ENCODE assay signal across 20 mouse cellular contexts in the genomic region with DNA sequence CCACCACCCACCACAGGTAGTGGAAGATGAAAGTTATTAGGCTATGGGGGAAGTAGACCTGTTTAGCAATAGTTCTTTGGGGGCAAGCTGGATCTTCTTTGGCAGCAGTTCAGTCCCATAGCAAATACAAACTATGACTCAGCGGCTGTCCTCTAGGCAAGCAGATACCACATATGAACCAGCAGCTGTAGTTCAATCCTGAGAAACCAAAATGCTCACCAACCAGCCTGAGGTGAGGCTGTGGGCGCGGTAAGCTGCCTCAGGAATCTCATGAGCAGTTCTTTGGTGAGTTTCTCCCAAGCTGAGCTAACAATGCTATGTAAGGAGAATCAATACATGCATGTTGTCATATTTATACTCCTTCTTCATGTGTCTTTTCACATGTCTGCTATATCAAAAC. TPM values are rescaled to one million over a fixed set of nuclear protein-coding genes. Genes with fewer than 3 reads are reported as not detected.
DNase-seq lines count a peak whose midpoint lies in the region; ATAC-seq and TF ChIP-seq lines count a peak whose summit lies in the region.
"Had no signal": no experiment of that assay in that cellular context is flagged by ENCODE, and none has a peak within 500 bp of the region (broad histone marks: within the 10 kb centered on the region; RNA-seq: fewer than 3 reads in every experiment).

No protein-coding gene starts in this region.

- 73% methylated on average over 3 of the region's 3 CpGs for WGBS in liver, postnatal 0 days (ENCODE audit: insufficient replicate concordance)
- WGBS in liver, embryonic 11.5 days = 81% methylated on average over 3 of the region's 3 CpGs

- H3K27me3 ChIP-seq in liver, postnatal 0 days (ENCODE audit: insufficient read depth, low read length) = no peaks in the 10 kb centered on the region
- H3K27me3 ChIP-seq in liver, embryonic 11.5 days (replicated peaks; ENCODE audit: control insufficient read depth, insufficient read depth, low read length) = no peaks in the 10 kb centered on the region
- H3K27me3 ChIP-seq: embryonic facial prominence, embryonic 12.5 days; forebrain, embryonic 13.5 days; forebrain, embryonic 15.5 days had no signal

- no peak overlapping the region for H3K4me2 ChIP-seq in liver, postnatal 0 days (ENCODE audit: low read depth, low read length)
- no peak overlapping the region for H3K4me2 ChIP-seq in liver, embryonic 11.5 days
- H3K4me2 ChIP-seq: embryonic facial prominence, embryonic 12.5 days; forebrain, embryonic 13.5 days; forebrain, embryonic 15.5 days had no signal

- no peak for TF ChIP-seq EP300 in liver, postnatal 0 days (IDR thresholded peaks at IDR 0.05; ENCODE audit: low read depth)

- no peak for TF ChIP-seq CTCF in liver, postnatal 0 days (IDR thresholded peaks at IDR 0.05; ENCODE audit: low read depth)

- H3K4me3 ChIP-seq in liver, postnatal 0 days (ENCODE audit: low read depth, low read length) = no peak overlapping the region
- H3K4me3 ChIP-seq in liver, embryonic 11.5 days (ENCODE audit: low read depth, low read length) = no peak overlapping the region
- H3K4me3 ChIP-seq: embryonic facial prominence, embryonic 10.5 days; embryonic facial prominence, embryonic 12.5 days; forebrain, embryonic 13.5 days; forebrain, embryonic 15.5 days had no signal

- peak; percentile 75 for DNase-seq in heart, adult 11 months
- DNase-seq in heart, postnatal 36 days = no peak
- no peak for DNase-seq in liver, postnatal 0 days
- DNase-seq in liver, embryonic 11.5 days (ENCODE audit: low spot score) = no peak
- peak; percentile 34 for DNase-seq in 416B (ENCODE audit: low read depth)
- no peak for DNase-seq in testis, postnatal 10 days (ENCODE audit: low spot score)
- no peak for DNase-seq in adrenal gland, adult 8-10 months
- DNase-seq: adrenal gland, adult 2 months; adrenal gland, postnatal 14 days; adrenal gland, postnatal 36 days; cerebellum, adult 11-12 months; cerebellum, adult 2 months; cerebellum, adult 9-10 months; cerebellum, postnatal 10 days; cerebellum, postnatal 25 days; forebrain, postnatal 0 days had no signal

- ATAC-seq in liver, postnatal 0 days = peak; percentile 48
- ATAC-seq in liver, embryonic 11.5 days (replicated peaks; ENCODE audit: low FRiP score) = no peak
- ATAC-seq: forebrain, embryonic 13.5 days; forebrain, embryonic 15.5 days; forebrain, postnatal 0 days had no signal

- H3K4me1 ChIP-seq in liver, postnatal 0 days (ENCODE audit: insufficient read depth) = no peaks in the 10 kb centered on the region
- H3K4me1 ChIP-seq in liver, embryonic 11.5 days (replicated peaks; ENCODE audit: control insufficient read depth, insufficient read depth, low read length) = no peaks in the 10 kb centered on the region
- H3K4me1 ChIP-seq: embryonic facial prominence, embryonic 10.5 days; embryonic facial prominence, embryonic 12.5 days; forebrain, embryonic 13.5 days; forebrain, embryonic 15.5 days had no signal

- H3K27ac ChIP-seq in liver, postnatal 0 days (ENCODE audit: low read depth) = no peak overlapping the region
- H3K27ac ChIP-seq in liver, embryonic 11.5 days (ENCODE audit: low read depth, low read length) = no peak overlapping the region
- H3K27ac ChIP-seq: embryonic facial prominence, embryonic 10.5 days; embryonic facial prominence, embryonic 12.5 days; forebrain, embryonic 13.5 days; forebrain, embryonic 15.5 days had no signal

- H3K9ac ChIP-seq in liver, postnatal 0 days (replicated peaks) = no peak overlapping the region
- H3K9ac ChIP-seq in liver, embryonic 11.5 days (ENCODE audit: low read depth, low read length) = no peak overlapping the region
- H3K9ac ChIP-seq: embryonic facial prominence, embryonic 12.5 days; forebrain, embryonic 13.5 days; forebrain, embryonic 15.5 days; forebrain, postnatal 0 days had no signal

- no peaks in the 10 kb centered on the region for H3K9me3 ChIP-seq in liver, postnatal 0 days (ENCODE audit: low read length)
- H3K9me3 ChIP-seq in liver, embryonic 11.5 days (ENCODE audit: control insufficient read depth, low read length) = no peaks in the 10 kb centered on the region; the same call in 1 of the 2 replicates
- H3K9me3 ChIP-seq: embryonic facial prominence, embryonic 10.5 days; embryonic facial prominence, embryonic 12.5 days; forebrain, embryonic 13.5 days; forebrain, embryonic 15.5 days had no signal

- intact Hi-C loops in heart, postnatal 36 days (cut with DNase I) = no loop called here

- H3K36me3 ChIP-seq in liver, postnatal 0 days (replicated peaks; ENCODE audit: insufficient read depth, low read length) = no peaks in the 10 kb centered on the region
- no peaks in the 10 kb centered on the region for H3K36me3 ChIP-seq in liver, embryonic 11.5 days (ENCODE audit: control insufficient read depth, insufficient read depth, low read length)
- H3K36me3 ChIP-seq: embryonic facial prominence, embryonic 12.5 days had no signal

RNA-seq across cellular contexts. Expression of a gene that starts 57.4 kb away (rescaled TPM):
- total RNA-seq in heart, postnatal 36 days (2021) = 10 to 100 TPM; 12.4 to 12.7 TPM
- polyA plus RNA-seq in liver, postnatal 0 days (2015; fragmentation: Nextera tagmentation; extraction: Ambion mirVana) = 23.8 and 25.7 TPM in 2 replicates
- polyA plus RNA-seq in liver, embryonic 11.5 days (2014; fragmentation: Nextera tagmentation; extraction: Ambion mirVana) = 120 and 123 TPM in 2 replicates
- 10 to 100 TPM; 34.7 to 42.0 (median 38.7) TPM for total RNA-seq in adrenal gland, adult 8-10 months (2022)

RNA-seq across cellular contexts. Expression of a gene that starts 57.6 kb away (rescaled TPM):
- 10 to 100 TPM; 77.6 to 94.1 TPM for total RNA-seq in heart, postnatal 36 days (2021)
- polyA plus RNA-seq in liver, postnatal 0 days (2015; fragmentation: Nextera tagmentation; extraction: Ambion mirVana) = 122 and 136 TPM in 2 replicates
- 278 and 298 TPM in 2 replicates for polyA plus RNA-seq in liver, embryonic 11.5 days (2014; fragmentation: Nextera tagmentation; extraction: Ambion mirVana)
- 100 to 1,000 TPM; 138 to 175 (median 140) TPM for total RNA-seq in adrenal gland, adult 8-10 months (2022)

Comparison
In these comparisons a context has a peak if more than half of its experiments do, and no peak if none do; other contexts are left out.
1. DNase-seq: peak in heart, adult 11 months (single experiment) and 416B (single experiment); none in heart, postnatal 36 days (0 of 2), liver, postnatal 0 days (single experiment), liver, embryonic 11.5 days (single experiment), testis, postnatal 10 days (single experiment) and adrenal gland, adult 8-10 months (single experiment).